Mouse (Mus musculus) bone marrow, adult 2 months (tissue): Measurements from ENCODE around the gene Rbm39.

Source experiments
- CTCF ChIP-seq: fragments of 200-500 bp; IDR thresholded peaks from 2 replicates; pipeline ENCODE4 v1.5.1; 2011; ENCODE audit warnings: low read length, control low read depth; ENCODE audit not compliant: control insufficient read depth, insufficient read depth
- POLR2A ChIP-seq: fragments of 200-500 bp; IDR thresholded peaks from 2 replicates; pipeline ENCODE4 v1.6.1; 2011; ENCODE audit warnings: low read depth, mild to moderate bottlenecking, control low read depth, low read length, borderline replicate concordance; ENCODE audit not compliant: control insufficient read depth

DNA sequence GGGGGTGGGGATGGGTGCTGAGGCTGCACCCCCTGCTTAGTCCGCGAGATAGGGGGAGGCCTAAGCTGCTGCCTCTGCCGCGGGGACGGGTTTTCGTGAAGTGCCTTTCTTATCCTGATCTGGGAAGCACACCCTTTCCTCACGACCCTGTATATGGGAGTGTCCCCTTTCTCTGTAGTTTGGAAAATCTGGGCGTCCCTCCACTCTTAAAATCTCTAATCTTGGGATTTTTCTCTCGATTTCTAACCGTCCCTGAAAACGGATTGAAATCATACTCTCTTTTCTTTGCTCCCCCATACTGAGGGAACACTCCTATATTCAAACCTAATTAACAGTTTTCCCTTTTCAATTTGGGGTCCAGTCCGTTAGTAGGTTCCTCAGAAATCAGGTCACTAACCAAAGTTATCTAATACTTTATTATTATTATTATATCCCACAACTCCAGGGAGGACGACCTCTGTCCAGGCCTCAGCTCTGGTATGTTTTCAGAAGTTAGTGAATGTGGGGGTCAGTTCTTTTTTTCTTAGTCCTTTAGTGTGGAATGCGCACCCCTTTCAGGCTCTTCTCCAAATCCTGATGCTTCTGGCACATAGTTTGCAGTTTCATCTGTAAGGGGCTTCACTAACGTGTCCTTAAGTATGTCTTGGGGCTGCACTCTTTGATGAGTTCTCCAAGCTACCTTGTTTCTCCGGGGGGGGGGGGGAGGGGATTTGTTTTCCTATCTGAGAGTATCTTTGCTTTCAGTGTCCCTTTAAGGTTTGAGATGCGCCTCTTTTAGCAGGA is 17.3 kb upstream of the Rbm39 start:
- TF ChIP-seq CTCF (no peak), POLR2A (no peak)
